Comparison of ENCODE assay signal across 12 mouse cellular contexts in genomic region chr13:91680764-91681437, GRCm38 (mm10).
"Had no signal": no experiment of that assay in that cellular context is flagged by ENCODE, and none has a peak within 500 bp of the region (broad histone marks: within the 10 kb centered on the region; RNA-seq: fewer than 3 reads in every experiment).

No protein-coding gene starts in this region.

- DNase-seq: kidney, adult 8-10 months; kidney, postnatal 25 days; liver, embryonic 13.5 days; lung, adult 18-20 months; midbrain, embryonic 14.5 days; retina, postnatal 1 day; thymus, postnatal 14 days had no signal

- H3K36me3 ChIP-seq: liver, embryonic 13.5 days; neural tube, embryonic 12.5 days had no signal

- H3K4me3 ChIP-seq: left cerebral cortex, adult 2 months; limb, embryonic 15.5 days; liver, embryonic 13.5 days; midbrain, embryonic 10.5 days; neural tube, embryonic 12.5 days had no signal

- H3K9me3 ChIP-seq: limb, embryonic 15.5 days; liver, embryonic 13.5 days; midbrain, embryonic 10.5 days; neural tube, embryonic 12.5 days had no signal

- H3K4me1 ChIP-seq: limb, embryonic 15.5 days; liver, embryonic 13.5 days; midbrain, embryonic 10.5 days; neural tube, embryonic 12.5 days had no signal

- H3K27me3 ChIP-seq: limb, embryonic 15.5 days; liver, embryonic 13.5 days; neural tube, embryonic 12.5 days had no signal

- H3K9ac ChIP-seq: limb, embryonic 15.5 days; liver, embryonic 13.5 days; neural tube, embryonic 12.5 days had no signal

- H3K27ac ChIP-seq: left cerebral cortex, adult 2 months; limb, embryonic 15.5 days; liver, embryonic 13.5 days; midbrain, embryonic 10.5 days; neural tube, embryonic 12.5 days; stomach, postnatal 0 days had no signal

- H3K4me2 ChIP-seq: limb, embryonic 15.5 days; liver, embryonic 13.5 days; neural tube, embryonic 12.5 days had no signal
